Mouse (Mus musculus) limb, embryonic 10.5 days (tissue): ENCODE results near the gene Olfr287. TPM values are rescaled to one million over a fixed set of nuclear protein-coding genes. Genes with fewer than 3 reads are reported as not detected.
A peak's percentile ranks its signal among the peaks of the same experiment; 100 is the strongest.

Source experiments
- DNase-seq: peaks from one replicate; pipeline ENCODE4 v3.0.0-alpha.2; 2017; ENCODE audit warnings: low spot score
- H3K27ac ChIP-seq: fragments of 300-500 bp; sonication (generic); 2 replicates; pipeline ENCODE4 v1.5.1; 2016; ENCODE audit warnings: mild to moderate bottlenecking
- H3K27me3 ChIP-seq: fragments of 300-500 bp; sonication (generic); 2 replicates; pipeline ENCODE4 v1.6.1; 2016; ENCODE audit warnings: low read depth, mild to moderate bottlenecking; ENCODE audit not compliant: poor library complexity, severe bottlenecking
- H3K36me3 ChIP-seq: fragments of 300-500 bp; sonication (generic); 2 replicates; pipeline ENCODE4 v1.6.1; 2016; ENCODE audit warnings: mild to moderate bottlenecking, moderate library complexity
- H3K4me1 ChIP-seq: fragments of 300-500 bp; sonication (generic); 2 replicates; pipeline ENCODE4 v1.6.1; 2016
- H3K4me3 ChIP-seq: fragments of 300-500 bp; sonication (generic); 2 replicates; pipeline ENCODE4 v1.5.1; 2016; ENCODE audit warnings: mild to moderate bottlenecking, moderate library complexity
- H3K9me3 ChIP-seq: fragments of 300-500 bp; sonication (generic); replicated peaks from 2 replicates; pipeline ENCODE4 v1.6.1; 2016; ENCODE audit warnings: mild to moderate bottlenecking
- WGBS: fragments of 180-500 bp; shearing (Covaris S2); methylation state at CpG from one replicate; pipeline ENCODE4 v1.1.7; 2016; 5-methylcytosine and 5-hydroxymethylcytosine counted together
- polyA plus RNA-seq: library from polyadenylated mRNA; unstranded; fragments of >200 nt; fragmentation: Nextera tagmentation; extraction: Ambion mirVana; gene quantifications from 2 replicates; pipeline ENCODE4 v1.2.1, GENCODE M21; 2016

The Olfr287 gene
- polyA plus RNA-seq, 1 experiment from 2014 or later: not detected

- Histone ChIP-seq H3K4me1 (peaks cover 14% of the 10 kb centered on the region), H3K27me3 (peaks cover 16% of the 10 kb centered on the region), H3K4me3 (no peak overlapping the region; the same call in 1 of the 2 replicates), H3K36me3 (no peaks in the 10 kb centered on the region), H3K9me3 (no peaks in the 10 kb centered on the region), H3K27ac (no peak overlapping the region)
- whole genome bisulfite sequencing: 68% methylated on average over 12 of the region's 12 CpGs
- no peak for DNase-seq
Observed at GRCm38 (mm10) chr15:98181856-98182570, 38.8 kb downstream of the Olfr287 start.

DNA sequence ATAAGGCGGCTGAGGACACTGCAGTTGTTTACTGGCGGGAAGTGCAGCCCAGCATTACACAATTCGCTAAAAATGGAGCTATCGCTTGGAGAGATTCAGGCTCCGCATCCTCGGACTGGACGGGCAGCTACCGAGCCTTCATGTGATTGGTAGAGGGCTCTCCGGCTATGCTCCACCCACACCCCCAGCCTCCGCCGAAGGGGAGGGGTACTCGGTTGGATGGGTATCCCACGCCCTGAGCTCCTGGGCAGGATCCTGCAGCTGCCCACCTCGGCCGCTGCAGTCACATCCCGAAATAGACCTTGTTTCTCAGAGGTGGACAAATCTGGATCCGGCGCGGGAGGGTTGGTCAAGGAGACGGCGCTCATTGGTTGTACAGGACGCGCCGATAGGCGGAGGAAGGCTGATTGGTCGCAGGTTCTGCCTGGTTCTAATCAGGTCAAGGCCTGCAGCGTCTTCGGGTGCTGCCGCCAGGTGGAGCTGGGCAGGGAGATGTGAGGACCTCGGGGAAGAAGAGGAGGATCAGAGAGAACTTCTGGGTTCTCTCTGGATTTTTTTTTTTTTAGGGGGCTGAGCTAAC, 39.6 kb downstream of the Olfr287 start:
- H3K36me3 ChIP-seq: no peaks in the 10 kb centered on the region
- WGBS: 1% methylated on average over 30 of the region's 30 CpGs
- H3K9me3 ChIP-seq: no peaks in the 10 kb centered on the region
- H3K4me3 ChIP-seq: peak overlapping the region; percentile 61
- H3K27ac ChIP-seq: peak overlapping the region; percentile 67
- DNase-seq: peak; percentile 94
- peaks cover 14% of the 10 kb centered on the region for H3K4me1 ChIP-seq
- peaks cover 22% of the 10 kb centered on the region for H3K27me3 ChIP-seq

DNA sequence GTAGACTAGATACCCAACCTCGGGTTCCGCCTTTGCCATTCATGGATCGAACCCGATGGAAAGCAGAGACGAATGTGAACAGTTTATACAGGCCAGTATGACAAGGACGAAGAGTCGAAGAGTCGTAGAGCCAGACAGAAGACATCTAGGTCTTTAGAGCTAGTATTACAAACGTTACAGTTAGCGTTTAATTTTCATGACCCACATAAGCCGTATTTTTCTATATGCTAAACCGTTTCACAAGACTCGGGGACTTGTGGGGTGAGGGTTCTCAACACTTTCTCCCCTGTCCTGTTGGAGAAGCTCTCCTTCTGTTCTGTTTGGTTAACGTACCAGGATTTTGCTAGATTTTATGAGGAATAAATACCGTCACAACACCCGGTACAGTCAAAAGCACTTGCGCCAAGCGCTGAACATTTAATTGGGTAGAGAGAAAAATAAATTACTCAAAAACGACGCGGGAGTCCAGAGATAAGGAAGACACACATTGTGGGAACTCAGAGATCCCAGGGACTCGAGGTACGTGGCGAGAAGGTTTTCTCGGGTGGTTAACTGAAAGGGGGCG, 40.2 kb downstream of the Olfr287 start:
- Histone ChIP-seq H3K27ac (peak overlapping the region; percentile 67), H3K4me1 (peaks cover 14% of the 10 kb centered on the region), H3K9me3 (no peaks in the 10 kb centered on the region), H3K36me3 (no peaks in the 10 kb centered on the region), H3K4me3 (peak overlapping the region; percentile 61), H3K27me3 (peaks cover 27% of the 10 kb centered on the region)
- no peak for DNase-seq
- WGBS: 6% methylated on average over 26 of the region's 26 CpGs

DNA sequence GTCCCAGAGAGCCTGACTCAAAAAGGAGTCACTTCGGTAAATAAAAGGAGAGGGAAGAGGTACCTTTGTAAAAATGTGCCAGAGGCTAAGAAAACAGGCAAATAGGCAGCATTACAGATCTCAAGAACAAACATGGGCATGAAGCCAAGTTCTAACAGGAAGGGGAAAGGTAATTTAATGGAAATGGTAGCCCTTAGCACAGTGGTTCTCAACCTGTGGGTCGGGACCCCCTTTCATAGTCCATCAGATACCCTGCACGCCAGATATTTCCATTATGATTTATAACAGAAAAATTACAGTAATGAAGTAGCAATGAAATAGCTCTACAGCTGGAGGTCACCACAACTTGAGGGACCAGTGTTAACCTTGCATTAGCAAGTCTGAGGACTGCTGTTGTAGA, 43.5 kb downstream of the Olfr287 start:
- H3K4me1 ChIP-seq: peaks cover 14% of the 10 kb centered on the region
- no peaks in the 10 kb centered on the region for H3K9me3 ChIP-seq
- peaks cover 52% of the 10 kb centered on the region for H3K27me3 ChIP-seq
- no peak for DNase-seq
- no peaks in the 10 kb centered on the region for H3K36me3 ChIP-seq
- H3K4me3 ChIP-seq: no peak overlapping the region
- 77% methylated on average over 3 of the region's 3 CpGs for WGBS
- H3K27ac ChIP-seq: no peak overlapping the region

DNA sequence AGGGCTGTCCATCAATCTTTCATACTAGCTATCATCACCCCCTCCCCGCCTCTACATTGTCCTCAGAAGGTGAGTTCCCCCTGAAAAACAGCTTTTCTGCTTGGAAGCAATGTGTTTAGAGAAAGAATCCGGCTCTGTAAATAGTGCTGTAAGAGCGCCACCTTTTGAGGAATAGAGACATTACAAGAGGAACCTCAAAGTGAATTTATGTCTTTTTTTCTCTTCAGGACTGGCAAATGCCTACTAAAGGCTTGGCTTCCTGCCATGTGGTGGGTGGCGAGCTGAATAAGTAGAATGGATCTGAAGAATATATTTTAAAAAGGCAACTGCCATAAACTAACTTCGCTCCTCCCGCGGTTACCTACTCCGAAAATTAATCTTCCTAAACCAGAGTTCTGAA, 47.0 kb downstream of the Olfr287 start:
- Histone ChIP-seq H3K36me3 (no peaks in the 10 kb centered on the region), H3K9me3 (no peaks in the 10 kb centered on the region), H3K27me3 (peaks cover 72% of the 10 kb centered on the region), H3K4me3 (no peak overlapping the region), H3K4me1 (0 out of 2 replicates have a peak, but pooled peaks cover under 1% of the 10 kb centered on the region), H3K27ac (no peak overlapping the region)
- 47% methylated on average over 8 of the region's 8 CpGs for WGBS
- DNase-seq: no peak

DNA sequence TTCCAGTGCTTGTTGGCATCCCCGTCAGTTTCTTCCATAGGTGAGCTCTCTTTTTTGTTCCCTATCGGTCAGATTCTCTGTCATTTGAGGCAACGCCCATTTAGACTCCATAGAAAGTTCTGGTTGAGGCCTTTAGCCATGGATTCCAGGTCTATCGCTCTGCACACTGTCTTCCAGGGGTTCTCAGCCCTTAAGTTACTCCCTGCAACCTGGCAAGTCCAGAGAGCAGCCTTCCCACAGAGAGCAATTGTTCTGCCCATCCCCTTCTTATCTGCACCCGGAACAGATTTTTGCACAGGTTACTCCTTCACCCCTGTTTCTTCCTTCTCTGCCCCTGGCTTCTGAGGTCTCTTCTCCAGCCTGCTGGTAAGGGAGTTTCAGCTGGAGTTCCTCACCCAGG, 48.7 kb downstream of the Olfr287 start:
- no peak overlapping the region for H3K4me3 ChIP-seq
- no peak overlapping the region for H3K27ac ChIP-seq
- H3K4me1 ChIP-seq: peaks cover 13% of the 10 kb centered on the region
- no peaks in the 10 kb centered on the region for H3K9me3 ChIP-seq
- DNase-seq: no peak
- H3K27me3 ChIP-seq: peaks cover 87% of the 10 kb centered on the region
- WGBS: 79% methylated on average over 5 of the region's 5 CpGs
- no peaks in the 10 kb centered on the region for H3K36me3 ChIP-seq

- WGBS: 73% methylated on average over 9 of the region's 9 CpGs
- Histone ChIP-seq H3K27me3 (peaks cover 91% of the 10 kb centered on the region), H3K9me3 (no peaks in the 10 kb centered on the region), H3K4me3 (no peak overlapping the region), H3K36me3 (no peaks in the 10 kb centered on the region), H3K27ac (no peak overlapping the region), H3K4me1 (peaks cover 19% of the 10 kb centered on the region)
- no peak for DNase-seq
Observed at GRCm38 (mm10) chr15:98170917-98171316, 49.9 kb downstream of the Olfr287 start.

GRCm38 (mm10) chr15:98170365-98170764, 50.5 kb downstream of the Olfr287 start:
- peaks cover 91% of the 10 kb centered on the region for H3K27me3 ChIP-seq
- H3K27ac ChIP-seq: no peak overlapping the region
- 47% methylated on average over 7 of the region's 7 CpGs for WGBS
- no peaks in the 10 kb centered on the region for H3K9me3 ChIP-seq
- H3K4me1 ChIP-seq: peaks cover 19% of the 10 kb centered on the region
- no peak for DNase-seq
- H3K4me3 ChIP-seq: no peak overlapping the region
- H3K36me3 ChIP-seq: no peaks in the 10 kb centered on the region

- 4% methylated on average over 19 of the region's 19 CpGs for WGBS
- peak; percentile 43 for DNase-seq
- Histone ChIP-seq H3K36me3 (no peaks in the 10 kb centered on the region), H3K9me3 (no peaks in the 10 kb centered on the region), H3K27me3 (peaks cover 90% of the 10 kb centered on the region), H3K4me1 (peaks cover 19% of the 10 kb centered on the region), H3K27ac (no peak overlapping the region), H3K4me3 (peak overlapping the region; percentile 62)
Observed at GRCm38 (mm10) chr15:98168622-98169004, 52.2 kb downstream of the Olfr287 start.

GRCm38 (mm10) chr15:98167645-98168621, 52.9 kb downstream of the Olfr287 start:
- peaks cover 84% of the 10 kb centered on the region for H3K27me3 ChIP-seq
- H3K9me3 ChIP-seq: no peaks in the 10 kb centered on the region
- WGBS: 1% methylated on average over 69 of the region's 69 CpGs
- no peaks in the 10 kb centered on the region for H3K36me3 ChIP-seq
- H3K4me3 ChIP-seq: peak overlapping the region; percentile 62
- peak; percentile 87 for DNase-seq
- H3K4me1 ChIP-seq: peaks cover 19% of the 10 kb centered on the region
- peak overlapping the region; percentile 64 for H3K27ac ChIP-seq

GRCm38 (mm10) chr15:98166963-98167644, 53.8 kb downstream of the Olfr287 start, which contains the start of gene Ccdc184:
Ccdc184 (plus strand) TSS chr15:98167158.
- Histone ChIP-seq H3K36me3 (no peaks in the 10 kb centered on the region), H3K27ac (peak within 1 kb of the TSS; percentile 64), H3K27me3 (peaks cover 75% of the 10 kb centered on the region), H3K4me1 (peaks cover 19% of the 10 kb centered on the region), H3K9me3 (no peaks in the 10 kb centered on the region), H3K4me3 (peak within 1 kb of the TSS; percentile 62)
- 5% methylated on average over 17 of the region's 18 CpGs for WGBS
- DNase-seq: no peak

- H3K27me3 ChIP-seq: peaks cover 60% of the 10 kb centered on the region
Observed at GRCm38 (mm10) chr15:98165525-98165924, 55.3 kb downstream of the Olfr287 start, which contains the start of gene Asb8. Asb8 (minus strand) TSS chr15:98165625.

More at GRCm38 (mm10) chr15:98165525-98165924, 55.3 kb downstream of the Olfr287 start, which contains the start of gene Asb8:
- DNase-seq: no peak
- WGBS: 82% methylated on average over 5 of the region's 5 CpGs
- H3K9me3 ChIP-seq: no peaks in the 10 kb centered on the region
- H3K27ac ChIP-seq: no peak within 1 kb of the TSS
- peaks cover 19% of the 10 kb centered on the region for H3K4me1 ChIP-seq
- H3K36me3 ChIP-seq: no peaks in the 10 kb centered on the region
- H3K4me3 ChIP-seq: no peak within 1 kb of the TSS
